Mouse (Mus musculus) brain, embryonic 14.5 days (tissue): Measurements from ENCODE around the gene Zglp1.

ENCODE experiments used
- CTCF ChIP-seq: fragments of 200-500 bp; IDR thresholded peaks from 2 replicates; pipeline ENCODE4 v1.5.1; 2012; ENCODE audit warnings: inconsistent platforms, mild to moderate bottlenecking, moderate library complexity, borderline replicate concordance; ENCODE audit not compliant: insufficient read depth, insufficient read length; ENCODE audit errors: extremely low read depth
- POLR2A ChIP-seq: fragments of 200-500 bp; IDR thresholded peaks from 2 replicates; pipeline ENCODE4 v1.6.1; 2012; ENCODE audit warnings: mild to moderate bottlenecking, inconsistent platforms, borderline replicate concordance; ENCODE audit not compliant: poor library complexity, insufficient read depth, insufficient read length, severe bottlenecking; ENCODE audit errors: extremely low read depth

- TF ChIP-seq CTCF, result no peak
- TF ChIP-seq POLR2A, result no peak
Measured at GRCm38 (mm10) chr9:21031251-21031895, 35.5 kb downstream of the Zglp1 start.
